8 mouse cellular contexts compared by ENCODE assay signal in genomic region chr2:38668802-38669580, GRCm38 (mm10). TPM values are rescaled to one million over a fixed set of nuclear protein-coding genes. Genes with fewer than 3 reads are reported as not detected.
A peak's percentile ranks its signal among the peaks of the same experiment; 100 is the strongest.
DNase-seq lines count a peak whose midpoint lies in the region; ATAC-seq and TF ChIP-seq lines count a peak whose summit lies in the region.

No protein-coding gene starts in this region.

- no peaks in the 10 kb centered on the region for H3K9me3 ChIP-seq in limb, embryonic 10.5 days (replicated peaks)
- H3K9me3 ChIP-seq in midbrain, embryonic 14.5 days (ENCODE audit: control insufficient read depth, low read length), result no peaks in the 10 kb centered on the region

- TF ChIP-seq POLR2A in thymus, adult 2 months (IDR thresholded peaks at IDR 0.05; ENCODE audit: control insufficient read depth, extremely low read depth, insufficient read depth, low read length, poor library complexity), result no peak

- WGBS in thymus, adult 2 months, result 25% methylated on average over 17 of the region's 17 CpGs
- 15% methylated on average over 17 of the region's 17 CpGs for WGBS in limb, embryonic 10.5 days
- 11% methylated on average over 17 of the region's 17 CpGs for WGBS in midbrain, embryonic 14.5 days

- no peaks in the 10 kb centered on the region for H3K4me1 ChIP-seq in thymus, adult 2 months (replicated peaks; ENCODE audit: control insufficient read depth, insufficient read depth, low read length)
- peaks cover 12% of the 10 kb centered on the region for H3K4me1 ChIP-seq in limb, embryonic 10.5 days
- H3K4me1 ChIP-seq in midbrain, embryonic 14.5 days (ENCODE audit: control insufficient read depth, insufficient read depth, low read length), result 0 out of 2 replicates have a peak, but pooled peaks cover 4% of the 10 kb centered on the region

- peak overlapping the region; percentile 27 for H3K4me2 ChIP-seq in midbrain, embryonic 14.5 days (ENCODE audit: low read length)

- no peak overlapping the region for H3K9ac ChIP-seq in midbrain, embryonic 14.5 days (replicated peaks; ENCODE audit: low read length)

- H3K27ac ChIP-seq in thymus, adult 2 months (ENCODE audit: control insufficient read depth, insufficient read depth, low read length), result no peak overlapping the region
- H3K27ac ChIP-seq in limb, embryonic 10.5 days, result no peak overlapping the region
- no peak overlapping the region for H3K27ac ChIP-seq in midbrain, embryonic 14.5 days (replicated peaks; ENCODE audit: low read depth, low read length)

- no peak for TF ChIP-seq CTCF in thymus, adult 2 months (IDR thresholded peaks at IDR 0.05; ENCODE audit: borderline replicate concordance, control insufficient read depth, extremely low read depth, insufficient read depth, low read length, poor library complexity)

- H3K36me3 ChIP-seq in thymus, adult 2 months (ENCODE audit: control insufficient read depth, insufficient read depth, low read length), result no peaks in the 10 kb centered on the region
- no peaks in the 10 kb centered on the region for H3K36me3 ChIP-seq in limb, embryonic 10.5 days
- no peaks in the 10 kb centered on the region for H3K36me3 ChIP-seq in midbrain, embryonic 14.5 days (ENCODE audit: control insufficient read depth, insufficient read depth, low read length)

- ATAC-seq in granulocyte monocyte progenitor cell, adult 5-6 weeks (replicated peaks; ENCODE audit: poor library complexity, severe bottlenecking), result peak; percentile 84
- no peak for ATAC-seq in midbrain, embryonic 14.5 days (ENCODE audit: low FRiP score, low TSS enrichment)

- peak; percentile 13 for DNase-seq in thymus, adult 2 months
- no peak for DNase-seq in thymus, adult 18-20 months
- DNase-seq in limb, embryonic 10.5 days (ENCODE audit: low spot score), result peak; percentile 49
- peak; percentile 53 for DNase-seq in midbrain, embryonic 14.5 days
- DNase-seq in spleen, postnatal 14 days (ENCODE audit: low spot score in 2 of 2), result no peak
- no peak for DNase-seq in layer of hippocampus, adult 8-10 months (ENCODE audit: low spot score in 2 of 2)
- DNase-seq in right cerebral cortex, postnatal 25 days, result no peak

- H3K27me3 ChIP-seq in thymus, adult 2 months (ENCODE audit: control insufficient read depth, insufficient read depth, low read length), result no peaks in the 10 kb centered on the region; the same call in 1 of the 2 replicates
- H3K27me3 ChIP-seq in limb, embryonic 10.5 days (ENCODE audit: low read depth, poor library complexity, severe bottlenecking), result peaks cover 58% of the 10 kb centered on the region
- peaks cover 4% of the 10 kb centered on the region; the same call in 1 of the 2 replicates for H3K27me3 ChIP-seq in midbrain, embryonic 14.5 days (ENCODE audit: control insufficient read depth, insufficient read depth, low read length)

- no peak overlapping the region for H3K4me3 ChIP-seq in thymus, adult 2 months (ENCODE audit: control insufficient read depth, insufficient read depth, low read length)
- peak overlapping the region; percentile 30 for H3K4me3 ChIP-seq in limb, embryonic 10.5 days
- no peak overlapping the region for H3K4me3 ChIP-seq in midbrain, embryonic 14.5 days (replicated peaks; ENCODE audit: low read depth, low read length)

RNA-seq across cellular contexts. Expression of gene Psmb7, which starts 25.1 kb away (rescaled TPM):
- 81.7 and 99.0 TPM in 2 replicates for polyA plus RNA-seq in thymus, adult 2 months (2012; rRNA removed)
- total RNA-seq in granulocyte monocyte progenitor cell, adult 5-6 weeks (2014; fragmentation: Nextera tagmentation), result 171 and 174 TPM in 2 replicates
- 303 and 314 TPM in 2 replicates for total RNA-seq in granulocyte monocyte progenitor cell, adult 5-6 weeks (2017)
- 340 and 363 TPM in 2 replicates for polyA plus RNA-seq in limb, embryonic 10.5 days (2016; fragmentation: Nextera tagmentation; extraction: Ambion mirVana)
- 282 and 322 TPM in 2 replicates for polyA plus RNA-seq in midbrain, embryonic 14.5 days (2014; fragmentation: Nextera tagmentation; extraction: Ambion mirVana)
- total RNA-seq in layer of hippocampus, adult 8-10 months (2022), result 100 to 1,000 TPM; 190 to 208 (median 197) TPM

RNA-seq across cellular contexts. Expression of gene Nr5a1, which starts 45.4 kb away (rescaled TPM):
- 0.09 and 0.22 TPM in 2 replicates for polyA plus RNA-seq in thymus, adult 2 months (2012; rRNA removed)
- not detected in 2 replicates for total RNA-seq in granulocyte monocyte progenitor cell, adult 5-6 weeks (2014; fragmentation: Nextera tagmentation)
- not detected in 2 replicates for total RNA-seq in granulocyte monocyte progenitor cell, adult 5-6 weeks (2017)
- polyA plus RNA-seq in limb, embryonic 10.5 days (2016; fragmentation: Nextera tagmentation; extraction: Ambion mirVana), result not detected in 2 replicates
- 0.07 TPM in 1 of 2 replicates, not detected in the other for polyA plus RNA-seq in midbrain, embryonic 14.5 days (2014; fragmentation: Nextera tagmentation; extraction: Ambion mirVana)
- total RNA-seq in layer of hippocampus, adult 8-10 months (2022), result under 1 TPM in 2 of 4 experiments, not detected in 2; 0.11 to 0.21 TPM

Comparison
In these comparisons a context has a peak if more than half of its experiments do, and no peak if none do; other contexts are left out.
1. DNase-seq: peak in thymus, adult 2 months (single experiment), limb, embryonic 10.5 days (single experiment) and midbrain, embryonic 14.5 days (single experiment); none in thymus, adult 18-20 months (0 of 2), spleen, postnatal 14 days (0 of 2), layer of hippocampus, adult 8-10 months (0 of 2) and right cerebral cortex, postnatal 25 days (single experiment).